Mouse (Mus musculus) forebrain, postnatal 0 days (tissue): ENCODE measurements at regions not wholly inside any gene's neighbourhood (a gene's known extent, or its start where the extent isn't known, plus 50 kb on each side); places are given as distances from the start of the nearest gene placed in this dataset.

ENCODE experiments used
- ATAC-seq: fragments of 200-750 bp; cut with Nextera tagmentation; 2 replicates; pipeline ENCODE4 v1.8.0; 2017; ENCODE audit warnings: mild to moderate bottlenecking, moderate library complexity
- DNase-seq: peaks from one replicate; pipeline ENCODE4 v3.0.0-alpha.2; 2015
- H3K27ac ChIP-seq: fragments of 300-500 bp; sonication (generic); 2 replicates; pipeline ENCODE4 v1.5.1; 2014; ENCODE audit warnings: low read depth, mild to moderate bottlenecking, antibody characterized with exemption, low read length, moderate library complexity, mixed read lengths
- H3K27me3 ChIP-seq: fragments of 300-500 bp; sonication (generic); 2 replicates; pipeline ENCODE4 v1.6.1; 2014; ENCODE audit warnings: mild to moderate bottlenecking, low read length, mixed read lengths; ENCODE audit not compliant: insufficient read depth
- H3K36me3 ChIP-seq: fragments of 300-500 bp; sonication (generic); 2 replicates; pipeline ENCODE4 v1.6.1; 2014; ENCODE audit warnings: mild to moderate bottlenecking, moderate library complexity; ENCODE audit not compliant: insufficient read depth
- H3K4me1 ChIP-seq: fragments of 300-500 bp; sonication (generic); 2 replicates; pipeline ENCODE4 v1.6.1; 2014; ENCODE audit warnings: antibody characterized with exemption; ENCODE audit not compliant: insufficient read depth
- H3K4me2 ChIP-seq: fragments of 300-500 bp; sonication (generic); 2 replicates; pipeline ENCODE4 v1.6.1; 2014; ENCODE audit warnings: low read depth, mild to moderate bottlenecking, moderate library complexity
- H3K4me3 ChIP-seq: fragments of 300-500 bp; sonication (generic); 2 replicates; pipeline ENCODE4 v1.5.1; 2014; ENCODE audit warnings: low read depth, low read length, mixed read lengths
- H3K9ac ChIP-seq: fragments of 300-500 bp; sonication (generic); 2 replicates; pipeline ENCODE4 v1.6.1; 2014; ENCODE audit warnings: mild to moderate bottlenecking
- H3K9me3 ChIP-seq: fragments of 300-500 bp; sonication (generic); 2 replicates; pipeline ENCODE4 v1.6.1; 2016; ENCODE audit warnings: low read length
- CTCF ChIP-seq: sonication (generic); IDR thresholded peaks from 2 replicates; pipeline ENCODE4 v1.5.1; 2016; ENCODE audit warnings: antibody characterized with exemption, control low read depth, low read depth
- WGBS: fragments of 180-500 bp; shearing (Covaris S2); extraction: QIAGEN DNeasy Blood & Tissue Kit; methylation state at CpG from one replicate; pipeline ENCODE4 v1.1.7; 2014; 5-methylcytosine and 5-hydroxymethylcytosine counted together

DNA sequence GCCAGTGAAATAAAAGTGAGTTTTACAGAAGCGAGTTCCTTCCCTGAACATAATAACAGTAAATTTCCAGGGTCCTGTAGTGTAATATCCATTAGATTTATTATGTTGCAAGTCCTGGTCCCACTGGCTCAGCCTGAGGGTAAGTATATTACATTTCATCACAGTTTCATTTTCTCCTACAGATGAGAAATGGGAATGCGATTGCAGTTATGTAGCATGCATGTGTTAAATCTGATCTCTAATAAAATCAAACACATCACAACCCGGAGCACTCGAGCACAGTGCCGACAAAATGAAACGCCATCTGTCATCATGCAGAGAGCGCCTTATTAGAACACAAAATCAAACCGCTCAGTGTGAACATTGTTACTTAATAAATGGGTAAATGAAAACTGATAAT is 165.0 kb upstream of the Tox3 start:
- WGBS, result 29% methylated on average over 8 of the region's 8 CpGs
- ATAC-seq, result peak; percentile 54; the same call in 1 of the 2 replicates

DNA sequence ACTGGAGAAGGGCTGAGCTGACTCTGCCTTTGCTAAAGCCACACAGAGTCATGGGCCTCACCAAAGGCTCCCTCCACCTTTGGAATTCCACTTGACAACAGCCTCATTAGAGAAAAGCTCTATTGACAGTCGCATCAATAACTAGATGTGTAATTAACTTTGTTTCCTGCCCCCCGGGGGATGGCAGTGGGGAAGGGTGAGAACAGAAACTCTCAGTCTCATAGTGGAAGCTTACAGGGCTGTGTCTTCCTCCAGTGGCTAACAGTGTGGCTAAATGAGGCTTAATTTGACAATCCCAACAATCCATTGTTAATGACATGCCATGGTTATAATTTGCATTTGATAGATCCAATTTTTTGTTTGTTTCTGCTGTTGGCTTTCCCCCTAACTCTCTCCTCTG is 164.5 kb upstream of the Tox3 start:
- Histone ChIP-seq H3K4me2 (no peak overlapping the region), H3K27ac (no peak overlapping the region), H3K4me1 (0 out of 2 replicates have a peak, but pooled peaks cover 3% of the 10 kb centered on the region), H3K27me3 (no peaks in the 10 kb centered on the region), H3K9me3 (no peaks in the 10 kb centered on the region), H3K36me3 (no peaks in the 10 kb centered on the region), H3K9ac (no peak overlapping the region), H3K4me3 (no peak overlapping the region)
- no peak for TF ChIP-seq CTCF
- WGBS, result 6% methylated on average over 2 of the region's 2 CpGs
- DNase-seq (no peak), ATAC-seq (no peak)

More for the DNA sequence above, 165.0 kb upstream of the Tox3 start:
- Histone ChIP-seq H3K27ac (no peak overlapping the region), H3K9ac (no peak overlapping the region), H3K4me1 (0 out of 2 replicates have a peak, but pooled peaks cover 3% of the 10 kb centered on the region), H3K27me3 (no peaks in the 10 kb centered on the region), H3K4me2 (no peak overlapping the region), H3K9me3 (no peaks in the 10 kb centered on the region), H3K4me3 (no peak overlapping the region), H3K36me3 (no peaks in the 10 kb centered on the region)
- no peak for TF ChIP-seq CTCF
- no peak for DNase-seq

DNA sequence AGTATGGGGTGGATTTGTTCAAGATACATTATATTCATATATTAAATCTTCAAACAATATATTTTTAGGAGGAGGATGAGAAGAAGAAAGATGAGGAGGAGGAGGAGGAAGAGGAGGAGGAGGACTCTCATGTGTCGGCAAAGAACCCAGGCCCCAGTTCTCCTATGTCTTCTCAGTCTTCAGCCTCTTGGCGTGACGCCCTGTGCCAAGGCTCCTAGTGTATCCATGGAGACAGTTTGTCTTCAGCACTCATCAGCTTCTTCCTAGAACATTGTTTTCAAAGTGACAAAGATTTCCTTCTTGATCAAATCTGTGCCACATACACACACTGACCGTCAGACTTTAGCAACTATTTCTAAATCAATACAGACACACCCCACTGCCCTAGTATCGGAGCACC is 156.4 kb upstream of the Tox3 start:
- no peaks in the 10 kb centered on the region for H3K9me3 ChIP-seq
- no peak overlapping the region for H3K9ac ChIP-seq
- no peak overlapping the region for H3K27ac ChIP-seq
- no peak overlapping the region for H3K4me3 ChIP-seq
- no peak for TF ChIP-seq CTCF
- no peaks in the 10 kb centered on the region for H3K27me3 ChIP-seq
- no peak overlapping the region for H3K4me2 ChIP-seq
- no peaks in the 10 kb centered on the region for H3K36me3 ChIP-seq
- WGBS, result 66% methylated on average over 5 of the region's 5 CpGs
- H3K4me1 ChIP-seq, result no peaks in the 10 kb centered on the region
- DNase-seq (no peak), ATAC-seq (no peak)

DNA sequence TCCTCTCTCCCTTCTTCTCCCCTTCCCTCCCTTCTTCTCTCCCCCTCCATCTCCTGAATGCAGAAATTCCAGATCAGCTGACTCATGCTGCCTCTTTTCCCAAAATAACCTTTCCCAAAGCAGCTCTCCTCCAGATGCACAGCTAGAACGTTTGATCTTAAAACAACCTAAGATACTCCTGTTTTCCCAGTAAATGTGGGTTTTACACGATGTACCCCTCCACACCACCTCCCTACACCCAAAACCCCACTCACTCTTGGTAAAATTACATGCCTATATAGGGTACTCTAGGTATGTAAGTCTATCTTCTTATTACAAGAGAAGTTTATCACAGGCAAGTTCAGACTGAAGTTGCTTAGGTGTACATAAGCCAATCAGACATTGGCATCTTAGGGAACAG is 155.2 kb upstream of the Tox3 start:
- Histone ChIP-seq H3K27me3 (no peaks in the 10 kb centered on the region), H3K36me3 (no peaks in the 10 kb centered on the region), H3K4me3 (no peak overlapping the region), H3K9me3 (no peaks in the 10 kb centered on the region), H3K9ac (no peak overlapping the region), H3K4me1 (no peaks in the 10 kb centered on the region), H3K4me2 (no peak overlapping the region), H3K27ac (no peak overlapping the region)
- TF ChIP-seq CTCF, result no peak
- DNase-seq (no peak), ATAC-seq (no peak)
- 52% methylated on average over 2 of the region's 2 CpGs for WGBS

DNA sequence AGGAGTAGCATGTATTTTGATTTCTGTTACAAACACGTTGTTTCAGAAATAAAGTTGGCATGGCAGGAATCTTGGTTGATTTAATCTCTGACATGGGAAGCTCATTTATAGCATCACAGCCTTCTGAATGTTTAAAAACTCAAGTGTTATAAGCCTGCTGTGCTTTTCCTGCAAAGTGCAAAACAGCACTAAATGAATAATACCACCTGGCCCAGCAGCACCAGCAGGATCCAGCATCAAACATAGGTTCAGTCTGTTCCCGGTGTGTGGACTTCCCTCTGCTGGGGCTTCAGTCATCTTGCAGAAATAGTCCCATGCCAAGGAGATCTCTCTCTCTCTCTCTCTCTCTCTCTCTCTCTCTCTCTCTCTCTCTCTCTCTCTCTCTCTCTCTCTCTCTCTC is 154.7 kb upstream of the Tox3 start:
- 36% methylated on average over 2 of the region's 2 CpGs for WGBS
- no peak for TF ChIP-seq CTCF
- no peak overlapping the region for H3K9ac ChIP-seq
- no peaks in the 10 kb centered on the region for H3K27me3 ChIP-seq
- no peaks in the 10 kb centered on the region for H3K9me3 ChIP-seq
- no peak overlapping the region for H3K4me3 ChIP-seq
- DNase-seq (no peak), ATAC-seq (no peak)
- H3K36me3 ChIP-seq, result no peaks in the 10 kb centered on the region
- H3K4me1 ChIP-seq, result no peaks in the 10 kb centered on the region
- no peak overlapping the region for H3K27ac ChIP-seq
- no peak overlapping the region for H3K4me2 ChIP-seq

DNA sequence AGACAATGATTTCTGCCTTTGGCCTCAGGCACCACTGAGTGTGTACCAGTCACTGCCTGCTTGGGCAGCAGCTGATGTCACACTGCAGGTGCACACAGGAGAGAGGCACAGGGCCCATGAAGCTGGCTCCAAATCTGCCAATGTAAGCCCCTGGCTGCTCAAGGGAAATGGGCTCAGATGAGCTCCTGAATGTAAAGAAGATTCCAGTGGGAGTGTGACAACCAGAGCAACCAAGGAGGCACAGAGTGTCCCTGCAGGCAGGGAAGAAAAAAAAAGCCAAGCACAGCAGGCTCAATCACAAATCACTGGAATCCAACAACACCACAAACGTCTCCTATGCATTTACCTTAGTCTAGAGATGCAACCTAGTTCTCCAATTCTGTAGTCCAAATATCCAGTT is 151.2 kb upstream of the Tox3 start:
- 70% methylated on average over 1 of the region's 1 CpGs for WGBS
- Histone ChIP-seq H3K4me3 (no peak overlapping the region), H3K27ac (no peak overlapping the region), H3K36me3 (no peaks in the 10 kb centered on the region), H3K4me2 (no peak overlapping the region), H3K4me1 (peaks cover 23% of the 10 kb centered on the region), H3K9me3 (no peaks in the 10 kb centered on the region), H3K9ac (no peak overlapping the region), H3K27me3 (no peaks in the 10 kb centered on the region)
- ATAC-seq, result no peak
- no peak for DNase-seq
- no peak for TF ChIP-seq CTCF

DNA sequence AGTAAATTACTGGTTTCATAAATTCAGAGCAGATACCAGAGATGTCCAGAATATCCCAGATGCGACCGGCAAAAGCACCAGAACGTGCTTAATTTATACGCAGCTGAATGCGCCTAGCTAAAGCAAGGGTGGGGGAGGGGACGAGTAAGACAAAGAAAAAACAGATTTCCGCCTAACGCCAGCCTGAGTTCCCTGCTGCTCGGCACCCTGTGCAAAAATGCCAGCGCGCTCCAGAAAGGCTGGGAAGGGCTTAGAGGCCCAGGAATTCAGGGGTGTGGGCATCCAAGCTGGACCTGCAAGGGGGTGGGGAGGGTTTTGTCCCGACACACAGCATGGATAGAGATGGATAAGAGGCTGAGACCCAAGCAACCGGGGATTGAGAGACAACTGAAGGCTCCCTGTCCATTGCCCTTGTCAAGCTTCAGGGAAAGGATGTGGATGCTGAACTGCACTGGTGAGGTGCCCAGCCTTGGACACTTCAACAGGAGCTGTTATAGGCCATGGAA is 148.6 kb upstream of the Tox3 start:
- Histone ChIP-seq H3K4me1 (peaks cover 24% of the 10 kb centered on the region), H3K27me3 (no peaks in the 10 kb centered on the region), H3K27ac (peak overlapping the region; percentile 83), H3K4me2 (peak overlapping the region; percentile 34), H3K36me3 (no peaks in the 10 kb centered on the region), H3K9ac (peak overlapping the region; percentile 39; the same call in 1 of the 2 replicates), H3K4me3 (no peak overlapping the region), H3K9me3 (no peaks in the 10 kb centered on the region)
- under 1% methylated on average over 13 of the region's 13 CpGs for WGBS
- DNase-seq (peak; percentile 91), ATAC-seq (peak; percentile 82)
- no peak for TF ChIP-seq CTCF

DNA sequence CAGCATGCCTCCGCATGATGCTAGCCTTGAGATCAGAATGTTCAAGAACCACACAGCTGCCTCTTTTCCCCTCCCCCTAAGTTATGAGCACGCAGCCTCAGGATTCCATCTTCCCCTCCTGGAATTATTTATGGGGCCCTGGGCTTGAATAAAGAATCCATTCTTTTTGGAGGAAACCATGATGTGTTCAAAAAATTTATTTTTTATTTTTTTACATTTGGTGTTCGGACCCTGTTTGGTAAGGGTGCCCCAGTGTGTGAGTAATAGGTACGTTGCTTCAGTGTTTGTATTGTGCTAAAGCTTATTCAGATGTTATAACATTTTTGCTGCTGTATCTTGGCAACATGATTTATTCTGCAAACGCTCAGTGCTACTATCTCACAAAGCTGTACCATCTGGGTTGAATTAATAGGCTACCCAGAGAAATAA is 147.8 kb upstream of the Tox3 start:
- peak overlapping the region; percentile 10; the same call in 1 of the 2 replicates for H3K4me2 ChIP-seq
- no peaks in the 10 kb centered on the region for H3K9me3 ChIP-seq
- H3K27me3 ChIP-seq, result no peaks in the 10 kb centered on the region
- H3K9ac ChIP-seq, result no peak overlapping the region
- WGBS, result 8% methylated on average over 5 of the region's 5 CpGs
- no peak for TF ChIP-seq CTCF
- peak; percentile 75 for ATAC-seq
- H3K4me3 ChIP-seq, result no peak overlapping the region
- peak; percentile 54 for DNase-seq
- H3K4me1 ChIP-seq, result peaks cover 31% of the 10 kb centered on the region
- no peaks in the 10 kb centered on the region for H3K36me3 ChIP-seq
- peak overlapping the region; percentile 83 for H3K27ac ChIP-seq
